Mouse (Mus musculus) stomach, embryonic 16.5 days (tissue): ENCODE results near the gene Hace1. TPM values are rescaled to one million over a fixed set of nuclear protein-coding genes. Genes with fewer than 3 reads are reported as not detected.

Experiments used
- microRNA-seq: library from miRNA; unstranded; fragments of <30 nt; microRNA quantifications from one replicate; pipeline ENCODE4, GENCODE M21; 2016
- polyA plus RNA-seq: library from polyadenylated mRNA; unstranded; fragments of >200 nt; fragmentation: Nextera tagmentation; extraction: Ambion mirVana; gene quantifications from 2 replicates; pipeline ENCODE4 v1.2.1, GENCODE M21; 2015

Gene Hace1
- polyA plus RNA-seq, 1 experiment from 2014 or later = 16.7 TPM

Small RNAs within 50 kb of the gene (microRNA-seq; reads per million reads assigned to microRNA genes)
- gene Gm27731 = not detected

Other genes starting within 250 kb of the Hace1 start
- gene Bves, start 242.1 kb upstream of the Hace1 start, polyA plus RNA-seq = 6.8 and 8.1 TPM in 2 replicates
- gene Lin28b, start 91.4 kb upstream of the Hace1 start, polyA plus RNA-seq = 0.80 and 1.2 TPM in 2 replicates